Mouse (Mus musculus): ENCODE results near the gene Optc. TPM values are rescaled to one million over a fixed set of nuclear protein-coding genes. Genes with fewer than 3 reads are reported as not detected.

The Optc gene
- polyA plus RNA-seq, 1 experiment = 26.9 TPM

DNA sequence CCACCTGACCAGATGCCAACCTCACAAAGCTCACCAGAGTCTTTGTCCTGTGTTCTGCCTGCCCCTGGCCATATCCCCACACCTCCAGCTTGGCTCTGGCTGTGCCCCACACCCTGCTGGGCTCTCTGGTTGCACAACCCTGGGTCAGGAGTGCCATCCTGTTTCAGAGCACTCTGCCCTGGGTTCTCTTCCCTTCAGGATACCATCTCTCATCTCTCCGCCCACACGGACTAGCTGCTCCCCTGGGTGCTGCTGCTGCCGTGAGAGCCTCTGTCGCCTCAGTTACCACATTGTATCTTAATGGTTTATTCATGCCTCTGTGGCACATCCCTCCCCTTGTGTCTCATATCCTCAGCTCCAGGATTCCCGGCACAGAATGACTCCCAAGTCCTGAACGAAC lies 21.4 kb downstream of the Optc start:
- no peak for DNase-seq (ENCODE audit: low read depth, low spot score)
- WGBS = 64% methylated on average over 6 of the region's 6 CpGs

DNA sequence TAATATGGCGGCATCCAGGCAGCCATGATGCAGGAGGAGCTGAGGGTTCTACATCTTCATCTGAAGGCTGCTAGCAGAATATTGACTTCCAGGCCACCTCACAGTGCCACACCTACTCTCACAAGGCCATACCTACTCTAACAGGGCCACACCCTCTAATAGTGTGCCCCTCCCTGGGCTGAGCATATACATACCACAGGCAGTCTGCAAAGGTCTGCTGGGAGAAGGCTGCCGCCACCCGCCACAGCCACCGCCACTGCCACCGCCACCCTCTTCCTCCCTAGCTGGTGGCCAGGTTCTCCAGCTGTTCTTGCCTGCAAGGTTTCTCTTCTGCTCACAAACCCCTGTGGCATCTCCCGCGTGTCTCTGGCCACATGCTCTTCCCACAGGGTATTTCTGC lies 22.0 kb downstream of the Optc start:
- WGBS = 58% methylated on average over 7 of the region's 7 CpGs
- no peak for DNase-seq (ENCODE audit: low read depth, low spot score)

DNA sequence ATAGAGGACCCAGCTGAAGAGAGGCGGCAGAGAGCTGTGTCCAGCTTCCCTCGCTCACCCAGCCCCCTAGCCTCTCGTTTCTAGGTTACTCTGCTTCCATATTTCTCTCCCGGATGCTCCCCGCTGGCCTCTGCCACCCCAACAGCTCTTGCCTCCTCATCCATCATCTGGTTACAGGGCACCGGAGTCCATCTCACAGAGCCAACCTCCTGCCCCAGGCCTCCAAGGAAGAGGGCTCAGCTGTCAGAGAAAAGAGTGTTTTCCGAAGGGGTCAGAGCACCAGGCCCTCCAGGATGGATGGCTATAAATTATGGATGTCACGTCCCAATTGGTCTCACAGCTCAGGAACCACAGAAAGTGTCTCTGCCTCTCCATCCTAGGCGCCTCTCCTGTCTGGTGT lies 23.1 kb downstream of the Optc start:
- no peak for DNase-seq (ENCODE audit: low read depth, low spot score)
- WGBS = 88% methylated on average over 9 of the region's 9 CpGs

DNA sequence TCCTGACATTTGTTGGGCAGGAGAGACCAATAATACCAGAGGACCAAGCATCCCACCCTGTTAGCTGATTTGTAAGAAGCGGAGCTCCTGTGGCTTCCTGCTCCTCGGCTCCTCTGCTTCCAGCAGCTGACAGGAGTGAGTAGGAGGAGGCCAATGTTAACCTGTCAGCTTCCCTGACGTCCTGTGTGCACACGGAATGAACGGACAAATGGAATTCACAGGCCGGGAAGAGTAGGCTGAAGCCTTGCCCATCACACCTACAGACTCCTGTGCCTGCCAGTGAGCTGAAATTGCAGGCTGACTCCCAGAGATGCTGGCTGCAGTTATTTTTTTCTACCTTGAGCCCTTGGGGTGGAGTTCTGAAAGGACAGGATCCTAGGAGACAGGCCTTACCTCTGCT lies 23.7 kb downstream of the Optc start:
- no peak for DNase-seq (ENCODE audit: low read depth, low spot score)
- 92% methylated on average over 6 of the region's 6 CpGs for WGBS

- WGBS = 32% methylated on average over 11 of the region's 11 CpGs
- peak; percentile 65 for DNase-seq (ENCODE audit: low read depth, low spot score)
Observed at GRCm38 (mm10) chr1:133882283-133883217, 25.2 kb downstream of the Optc start.

GRCm38 (mm10) chr1:133881813-133882212 lies 26.0 kb downstream of the Optc start:
- WGBS = 80% methylated on average over 6 of the region's 6 CpGs
- DNase-seq (ENCODE audit: low read depth, low spot score) = no peak

DNA sequence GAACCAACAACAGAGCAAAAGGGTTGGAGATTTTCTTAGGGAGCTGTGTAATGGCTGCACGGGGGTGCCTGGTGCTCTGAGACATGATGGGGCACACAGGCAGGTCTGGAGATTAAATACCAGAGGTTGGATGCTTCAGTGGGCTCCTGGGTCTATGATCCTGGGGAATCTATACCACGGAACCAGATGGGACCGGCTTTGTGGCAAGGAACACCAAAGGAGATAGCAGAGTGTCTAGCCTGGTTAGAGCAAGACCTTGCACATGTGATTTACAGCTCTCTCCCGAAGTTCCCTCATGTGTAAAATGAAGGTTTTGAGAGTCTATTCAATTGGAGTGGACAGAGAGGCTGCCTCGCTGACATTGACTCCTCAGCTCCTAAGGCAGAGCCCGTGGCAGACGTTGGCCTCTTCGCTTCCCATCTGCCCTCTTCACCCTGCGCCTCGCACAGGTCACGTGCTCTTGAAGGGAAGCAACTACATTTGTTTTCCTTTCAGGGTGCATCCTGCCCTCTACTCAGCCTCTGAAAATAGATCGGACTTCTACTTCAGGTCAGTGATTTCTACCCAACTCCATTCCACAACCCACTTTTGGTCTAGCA lies 28.9 kb downstream of the Optc start:
- WGBS = 84% methylated on average over 12 of the region's 12 CpGs
- DNase-seq (ENCODE audit: low read depth, low spot score) = no peak

- no peak for DNase-seq (ENCODE audit: low read depth, low spot score)
- 48% methylated on average over 7 of the region's 7 CpGs for WGBS
Observed at GRCm38 (mm10) chr1:133876936-133877335, 30.9 kb downstream of the Optc start.

- WGBS = 87% methylated on average over 6 of the region's 6 CpGs
- DNase-seq (ENCODE audit: low read depth, low spot score) = no peak
Observed at GRCm38 (mm10) chr1:133873086-133873813, 34.5 kb downstream of the Optc start.

GRCm38 (mm10) chr1:133871241-133871640 lies 36.6 kb downstream of the Optc start:
- DNase-seq (ENCODE audit: low read depth, low spot score) = no peak
- 37% methylated on average over 10 of the region's 10 CpGs for WGBS

DNA sequence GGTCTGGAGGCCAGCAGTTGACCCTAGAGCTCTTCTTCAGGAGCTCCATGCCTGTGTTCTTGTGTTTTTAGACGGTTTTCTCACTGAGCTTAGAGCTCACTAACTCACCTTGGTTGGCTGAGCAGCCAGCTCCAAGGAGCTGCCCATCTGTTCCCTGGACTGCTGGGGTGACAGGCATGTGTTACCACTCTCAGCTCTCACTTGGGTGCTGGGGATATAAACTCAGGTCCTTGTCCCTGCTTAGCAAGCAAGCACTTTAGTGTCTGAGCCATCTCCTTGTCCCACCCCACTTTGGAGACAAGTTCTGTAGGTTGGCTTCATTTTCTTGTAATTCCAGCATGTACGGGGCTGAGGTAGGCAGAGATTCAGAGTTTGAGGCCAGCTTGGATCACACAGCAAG lies 38.6 kb downstream of the Optc start:
- 73% methylated on average over 2 of the region's 2 CpGs for WGBS
- no peak for DNase-seq (ENCODE audit: low read depth, low spot score)

DNA sequence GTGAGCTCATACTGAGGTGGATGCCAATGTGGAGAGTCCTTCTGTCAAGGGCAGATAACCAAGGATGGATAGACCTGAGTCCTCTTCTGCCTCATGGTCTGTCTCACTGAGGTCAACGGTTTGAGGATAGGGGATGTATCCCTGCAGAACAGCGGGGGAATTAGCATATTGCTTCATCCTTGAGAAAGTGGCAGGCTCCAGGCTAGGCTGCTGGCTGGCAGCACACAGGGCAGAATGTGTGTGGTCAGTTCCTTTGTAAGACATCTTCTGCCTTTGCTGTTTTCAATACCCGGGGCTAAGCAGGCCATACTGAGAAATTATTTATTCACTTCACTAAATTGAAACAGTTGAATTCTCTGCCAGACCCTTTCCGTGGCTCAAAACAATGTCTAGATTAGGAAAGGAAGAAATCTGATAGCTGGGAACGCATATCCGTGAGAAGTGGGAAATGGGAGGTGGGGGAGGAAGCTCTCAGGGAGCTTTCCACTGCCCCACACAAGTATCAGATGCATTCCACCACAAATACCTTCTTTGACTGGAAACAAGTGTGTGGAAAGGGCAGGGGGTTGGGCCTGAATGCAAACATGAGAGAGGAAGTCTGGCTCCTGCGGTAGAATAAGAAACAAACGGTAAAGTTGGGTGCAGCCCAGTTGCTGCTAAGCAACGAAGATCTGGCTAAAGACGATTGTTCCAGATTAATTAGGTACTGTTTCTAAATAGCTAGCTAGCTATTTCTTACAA lies 44.4 kb downstream of the Optc start:
- WGBS = 30% methylated on average over 10 of the region's 10 CpGs

DNA sequence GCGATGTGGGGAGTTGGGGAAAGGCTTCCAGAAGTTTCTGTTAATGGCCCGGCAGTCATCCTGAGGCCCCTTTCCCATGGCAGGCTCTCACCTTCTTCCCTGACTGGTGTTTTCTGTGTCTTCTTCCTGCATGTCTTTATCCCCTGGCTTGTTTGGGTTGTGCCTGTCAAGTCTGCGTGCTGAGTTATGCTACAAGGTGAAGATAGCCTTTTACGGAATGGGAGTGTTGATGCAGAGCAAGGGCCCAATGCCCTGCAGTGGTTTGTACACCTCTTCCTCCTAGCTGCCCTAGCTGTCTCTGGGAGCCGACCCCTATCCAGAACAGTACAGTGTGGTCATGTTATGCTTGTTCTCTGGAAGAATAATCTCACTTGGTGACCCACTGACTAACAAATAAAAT lies 46.8 kb downstream of the Optc start:
- WGBS = 64% methylated on average over 5 of the region's 5 CpGs

More for the DNA sequence above, 44.4 kb downstream of the Optc start:
- DNase-seq (ENCODE audit: low read depth, low spot score) = no peak

DNA sequence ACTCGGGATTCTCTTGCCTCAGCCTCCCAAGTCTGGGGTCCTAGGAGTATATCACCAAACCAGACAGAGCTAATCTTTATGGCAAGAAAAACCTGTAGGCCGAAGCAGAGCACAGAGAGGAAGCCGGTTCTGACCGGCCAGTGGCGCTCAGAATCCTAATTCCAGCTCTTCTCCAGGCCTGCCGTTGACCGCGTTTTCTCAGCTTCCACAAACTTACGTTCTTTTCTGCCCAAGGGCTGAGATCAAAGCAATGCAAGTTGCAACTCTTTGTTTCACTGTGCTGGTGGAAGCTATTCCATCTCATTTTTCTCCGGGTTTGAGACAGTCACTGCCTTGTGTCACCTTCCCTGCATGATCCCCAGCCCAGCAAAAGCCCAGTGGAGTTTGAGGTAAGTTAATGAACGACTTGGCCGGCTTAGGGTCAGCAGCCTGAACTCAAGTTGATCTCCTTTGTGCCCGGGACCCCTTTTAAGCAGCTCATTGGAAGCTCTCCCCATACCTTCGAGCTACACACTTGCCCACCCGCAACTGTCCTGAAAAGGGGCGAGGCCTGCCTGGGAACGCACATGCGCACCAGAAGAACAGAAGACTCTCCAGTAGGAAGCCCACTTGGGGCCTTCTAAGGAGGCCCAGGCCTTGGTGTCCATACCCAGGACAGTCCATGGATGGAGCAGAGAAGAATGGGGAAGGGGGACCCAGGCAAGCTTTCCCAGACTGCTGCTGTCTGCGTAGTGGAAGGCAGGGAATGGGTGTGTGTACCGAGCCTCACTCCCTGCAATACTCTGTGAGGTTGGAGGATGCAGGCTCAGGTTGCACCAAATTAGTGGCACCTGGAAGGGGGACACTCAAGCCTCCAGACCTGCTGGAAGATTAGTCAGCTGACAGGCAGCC lies 47.7 kb downstream of the Optc start:
- no peak for DNase-seq (ENCODE audit: low read depth, low spot score)
- 86% methylated on average over 20 of the region's 20 CpGs for WGBS

More for the DNA sequence above, 46.8 kb downstream of the Optc start:
- no peak for DNase-seq (ENCODE audit: low read depth, low spot score)

- WGBS = 92% methylated on average over 6 of the region's 6 CpGs
- DNase-seq (ENCODE audit: low read depth, low spot score) = no peak
Observed at GRCm38 (mm10) chr1:133859257-133859656, 48.5 kb downstream of the Optc start.

DNA sequence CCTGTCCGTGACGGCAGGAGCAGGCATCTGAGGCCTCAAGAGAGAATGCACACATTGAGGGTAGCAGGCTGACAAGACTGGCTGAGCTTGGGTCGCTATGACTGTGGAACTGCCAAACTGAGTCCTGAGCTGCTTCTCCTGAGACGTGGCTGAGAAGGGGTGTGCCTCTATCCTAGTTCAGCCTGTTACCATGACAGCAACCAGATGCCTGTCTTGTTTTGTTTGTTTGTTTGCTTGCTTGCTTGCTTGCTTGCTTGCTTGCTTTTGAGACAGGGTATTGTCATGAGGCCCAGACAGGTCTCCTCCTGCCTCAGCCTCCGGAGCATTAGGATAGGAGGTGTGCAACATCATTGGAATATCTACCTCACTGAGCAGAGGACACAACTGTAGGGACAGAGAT lies 50.0 kb downstream of the Optc start:
- WGBS = 85% methylated on average over 5 of the region's 5 CpGs
- no peak for DNase-seq (ENCODE audit: low read depth, low spot score)

DNA sequence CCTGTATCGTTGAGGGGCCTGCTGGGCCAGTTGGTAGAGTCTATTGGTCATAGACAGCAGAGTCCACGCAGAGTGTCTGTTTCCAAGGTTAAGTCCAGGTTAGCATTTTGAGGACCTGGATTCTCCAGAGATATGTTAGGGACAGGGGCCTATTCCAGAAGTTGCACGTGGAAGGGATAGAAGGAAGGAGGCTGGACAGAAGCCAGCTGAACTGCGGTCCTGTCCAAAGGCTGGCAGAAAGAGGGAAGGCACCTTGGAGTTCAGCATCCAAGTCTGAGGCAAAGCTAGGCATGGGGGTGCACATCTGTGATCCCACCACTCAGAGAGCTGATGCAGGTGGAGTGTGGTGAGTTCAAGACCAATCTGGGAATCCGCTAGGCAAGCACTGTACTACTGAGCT lies 50.6 kb downstream of the Optc start:
- no peak for DNase-seq (ENCODE audit: low read depth, low spot score)
- WGBS = 80% methylated on average over 5 of the region's 5 CpGs

- no peak for DNase-seq (ENCODE audit: low read depth, low spot score)
- WGBS = 89% methylated on average over 3 of the region's 3 CpGs
Observed at GRCm38 (mm10) chr1:133856655-133857054, 51.1 kb downstream of the Optc start.

GRCm38 (mm10) chr1:133856133-133856541 lies 51.7 kb downstream of the Optc start:
- no peak for DNase-seq (ENCODE audit: low read depth, low spot score)
- 67% methylated on average over 11 of the region's 11 CpGs for WGBS
